Mouse (Mus musculus) CH12.LX (cell line): ENCODE data around the gene Zfyve21. TPM values are rescaled to one million over a fixed set of nuclear protein-coding genes. Genes with fewer than 3 reads are reported as not detected.

Experiments
- DNase-seq: peaks from one replicate; pipeline ENCODE4 v3.0.0-alpha.2; 2013; ENCODE audit errors: extremely low read depth
- H3K27ac ChIP-seq: 2 replicates; pipeline ENCODE4 v1.5.1; 2012; ENCODE audit warnings: low read depth, mild to moderate bottlenecking, control low read depth, moderate library complexity; ENCODE audit not compliant: insufficient read depth
- H3K27me3 ChIP-seq: replicated peaks from 2 replicates; pipeline ENCODE3; 2012; ENCODE audit warnings: inconsistent platforms
- H3K36me3 ChIP-seq, 2 experiments: replicated peaks in 1 of 2; 2 replicates each; pipeline versions ENCODE3 to v1.6.1; 2012; ENCODE audit warnings: inconsistent platforms in 1 of 2, low read length in 1 of 2, mild to moderate bottlenecking in 1 of 2, mixed read lengths in 1 of 2, moderate library complexity in 1 of 2; ENCODE audit not compliant: control insufficient read depth in 1 of 2, insufficient read depth in 1 of 2
- H3K4me1 ChIP-seq, 2 experiments: 2 replicates each; pipeline ENCODE4 v1.6.1; 2012; ENCODE audit warnings: inconsistent platforms in 1 of 2, moderate library complexity in 1 of 2; ENCODE audit not compliant: insufficient read depth in 2 of 2, control insufficient read depth in 1 of 2
- H3K4me2 ChIP-seq: 2 replicates; pipeline ENCODE4 v1.6.1; 2012; ENCODE audit warnings: low read depth, mild to moderate bottlenecking, control low read depth; ENCODE audit not compliant: poor library complexity, insufficient read depth, severe bottlenecking
- H3K4me3 ChIP-seq, 3 experiments: fragments of 150-350 bp in 1 of 3; sonication (generic) in 1 of 3; replicated peaks in 1 of 3; 2 replicates each; pipeline versions ENCODE3 to v1.5.1; 2011 to 2012; ENCODE audit warnings: low read depth in 2 of 3, low read length in 2 of 3, mild to moderate bottlenecking in 2 of 3, moderate library complexity in 2 of 3, control low read depth in 1 of 3, improper control_type of control experiment in 1 of 3, inconsistent platforms in 1 of 3, mixed read lengths in 1 of 3; ENCODE audit not compliant: poor library complexity in 1 of 3
- H3K79me2 ChIP-seq: replicated peaks from 2 replicates; pipeline ENCODE4 v1.6.1; 2012; ENCODE audit warnings: mild to moderate bottlenecking, moderate library complexity; ENCODE audit not compliant: control insufficient read depth, poor library complexity, insufficient read depth, severe bottlenecking; ENCODE audit errors: extremely low read depth
- H3K9ac ChIP-seq: 2 replicates; pipeline ENCODE4 v1.6.1; 2012; ENCODE audit warnings: low read depth, mild to moderate bottlenecking, control low read depth, moderate library complexity; ENCODE audit not compliant: insufficient read depth
- H3K9me3 ChIP-seq: replicated peaks from 2 replicates; pipeline ENCODE3; 2012; ENCODE audit warnings: low read length, inconsistent platforms, mixed read lengths
- BHLHE40 ChIP-seq: IDR thresholded peaks from 2 replicates; pipeline ENCODE4 v1.6.1; 2011; ENCODE audit warnings: mild to moderate bottlenecking, low read depth, low read length, improper control_type of control experiment
- CHD1 ChIP-seq: IDR thresholded peaks from 2 replicates; pipeline ENCODE4 v1.6.1; 2012; ENCODE audit warnings: low read depth, low read length, improper control_type of control experiment, inconsistent platforms
- CHD2 ChIP-seq: IDR thresholded peaks from 2 replicates; pipeline ENCODE4 v1.6.1; 2011; ENCODE audit warnings: low read length, improper control_type of control experiment
- CTCF ChIP-seq, 2 experiments: IDR thresholded peaks in 1 of 2; conservative IDR thresholded peaks in 1 of 2; 2 replicates each; pipeline ENCODE4 v1.5.1; 2011 to 2012; ENCODE audit warnings: low read depth in 2 of 2, low read length in 2 of 2, improper control_type of control experiment in 1 of 2, inconsistent platforms in 1 of 2, mild to moderate bottlenecking in 1 of 2, moderate library complexity in 1 of 2
- E2F4 ChIP-seq: IDR thresholded peaks from 2 replicates; pipeline ENCODE4 v1.6.1; 2011; ENCODE audit warnings: low read depth, low read length, improper control_type of control experiment; ENCODE audit not compliant: insufficient replicate concordance
- ELF1 ChIP-seq: IDR thresholded peaks from 2 replicates; pipeline ENCODE4 v1.6.1; 2014; ENCODE audit warnings: low read depth, mild to moderate bottlenecking, inconsistent platforms, low read length, improper control_type of control experiment
- EP300 ChIP-seq: IDR thresholded peaks from 2 replicates; pipeline ENCODE4 v1.6.1; 2011; ENCODE audit warnings: low read length, improper control_type of control experiment
- ETS1 ChIP-seq: conservative IDR thresholded peaks from 2 replicates; pipeline ENCODE4 v1.6.1; 2012; ENCODE audit warnings: low read depth, mild to moderate bottlenecking, inconsistent platforms, low read length, improper control_type of control experiment, moderate library complexity
- GABPA ChIP-seq: IDR thresholded peaks from 2 replicates; pipeline ENCODE4 v1.6.1; 2012; ENCODE audit warnings: low read depth, low read length, improper control_type of control experiment, inconsistent platforms; ENCODE audit not compliant: insufficient replicate concordance
- HCFC1 ChIP-seq: IDR thresholded peaks from 2 replicates; pipeline ENCODE4 v1.6.1; 2012; ENCODE audit warnings: low read depth, mild to moderate bottlenecking, inconsistent platforms, low read length, improper control_type of control experiment
- IRF4 ChIP-seq: IDR thresholded peaks from 2 replicates; pipeline ENCODE4 v1.6.1; 2014; ENCODE audit warnings: low read depth, mild to moderate bottlenecking, inconsistent platforms, low read length, improper control_type of control experiment
- JUN ChIP-seq: IDR thresholded peaks from 2 replicates; pipeline ENCODE4 v1.6.1; 2011; ENCODE audit warnings: low read depth, mild to moderate bottlenecking, low read length, improper control_type of control experiment, moderate library complexity; ENCODE audit not compliant: insufficient read depth
- JUND ChIP-seq: conservative IDR thresholded peaks from 2 replicates; pipeline ENCODE4 v1.6.1; 2011; ENCODE audit warnings: low read depth, low read length, improper control_type of control experiment
- KAT2A ChIP-seq: IDR thresholded peaks from 2 replicates; pipeline ENCODE4 v1.6.1; 2012; ENCODE audit warnings: low read length, improper control_type of control experiment, inconsistent platforms; ENCODE audit not compliant: insufficient replicate concordance
- MAFK ChIP-seq: IDR thresholded peaks from 2 replicates; pipeline ENCODE4 v1.6.1; 2011; ENCODE audit warnings: low read length, improper control_type of control experiment; ENCODE audit not compliant: insufficient replicate concordance
- MAX ChIP-seq: IDR thresholded peaks from 2 replicates; pipeline ENCODE4 v1.6.1; 2011; ENCODE audit warnings: low read length, improper control_type of control experiment
- MAZ ChIP-seq: IDR thresholded peaks from 2 replicates; pipeline ENCODE4 v1.6.1; 2012; ENCODE audit warnings: low read depth, mild to moderate bottlenecking, inconsistent platforms, low read length, improper control_type of control experiment, moderate library complexity
- MEF2A ChIP-seq: IDR thresholded peaks from 2 replicates; pipeline ENCODE4 v1.6.1; 2014; ENCODE audit warnings: low read depth, mild to moderate bottlenecking, inconsistent platforms, low read length, improper control_type of control experiment, borderline replicate concordance
- MXI1 ChIP-seq: IDR thresholded peaks from 2 replicates; pipeline ENCODE4 v1.6.1; 2011; ENCODE audit warnings: mild to moderate bottlenecking, low read depth, low read length, improper control_type of control experiment
- MYC ChIP-seq: IDR thresholded peaks from 2 replicates; pipeline ENCODE4 v1.6.1; 2011; ENCODE audit warnings: low read depth, mild to moderate bottlenecking, improper control_type of control experiment, low read length
- NELFE ChIP-seq: IDR thresholded peaks from 2 replicates; pipeline ENCODE4 v1.6.1; 2011; ENCODE audit warnings: low read depth, low read length, improper control_type of control experiment
- NRF1 ChIP-seq: IDR thresholded peaks from 2 replicates; pipeline ENCODE4 v1.6.1; 2014; ENCODE audit warnings: low read depth, mild to moderate bottlenecking, inconsistent platforms, low read length, improper control_type of control experiment, moderate library complexity
- PAX5 ChIP-seq: IDR thresholded peaks from 2 replicates; pipeline ENCODE4 v1.6.1; 2012; ENCODE audit warnings: low read length, inconsistent platforms, mixed read lengths
- POLR2A ChIP-seq: IDR thresholded peaks from 2 replicates; pipeline ENCODE4 v1.6.1; 2011; ENCODE audit warnings: low read depth, mild to moderate bottlenecking, improper control_type of control experiment, low read length
- POLR2AphosphoS2 ChIP-seq: IDR thresholded peaks from 2 replicates; pipeline ENCODE4 v1.6.1; 2011; ENCODE audit warnings: low read depth, low read length, improper control_type of control experiment
- RAD21 ChIP-seq: IDR thresholded peaks from 2 replicates; pipeline ENCODE4 v1.6.1; 2011; ENCODE audit warnings: low read depth, mild to moderate bottlenecking, low read length, improper control_type of control experiment, moderate library complexity
- RCOR1 ChIP-seq: conservative IDR thresholded peaks from 2 replicates; pipeline ENCODE4 v1.6.1; 2012; ENCODE audit warnings: low read depth, mild to moderate bottlenecking, inconsistent platforms, low read length, improper control_type of control experiment
- SIN3A ChIP-seq: IDR thresholded peaks from 2 replicates; pipeline ENCODE4 v1.6.1; 2012; ENCODE audit warnings: low read length, improper control_type of control experiment, inconsistent platforms
- SMC3 ChIP-seq: IDR thresholded peaks from 2 replicates; pipeline ENCODE4 v1.6.1; 2011; ENCODE audit warnings: low read depth, low read length, improper control_type of control experiment
- TBP ChIP-seq: conservative IDR thresholded peaks from 2 replicates; pipeline ENCODE4 v1.6.1; 2011; ENCODE audit warnings: low read depth, low read length, improper control_type of control experiment
- TCF12 ChIP-seq: IDR thresholded peaks from 2 replicates; pipeline ENCODE4 v1.6.1; 2014; ENCODE audit warnings: low read depth, mild to moderate bottlenecking, inconsistent platforms, low read length, improper control_type of control experiment
- UBTF ChIP-seq: IDR thresholded peaks from 2 replicates; pipeline ENCODE4 v1.6.1; 2012; ENCODE audit warnings: low read depth, mild to moderate bottlenecking, inconsistent platforms, low read length, improper control_type of control experiment, moderate library complexity
- USF2 ChIP-seq: conservative IDR thresholded peaks from 2 replicates; pipeline ENCODE4 v1.6.1; 2011; ENCODE audit warnings: low read depth, low read length, improper control_type of control experiment
- ZKSCAN1 ChIP-seq: IDR thresholded peaks from 2 replicates; pipeline ENCODE4 v1.6.1; 2012; ENCODE audit warnings: low read depth, inconsistent platforms, low read length, improper control_type of control experiment, borderline replicate concordance
- ZMIZ1 ChIP-seq: IDR thresholded peaks from 2 replicates; pipeline ENCODE4 v1.6.1; 2012; ENCODE audit warnings: low read depth, mild to moderate bottlenecking, inconsistent platforms, low read length, improper control_type of control experiment
- ZNF384 ChIP-seq: IDR thresholded peaks from 2 replicates; pipeline ENCODE4 v1.6.1; 2012; ENCODE audit warnings: low read depth, low read length, improper control_type of control experiment, inconsistent platforms
- dilution Hi-C: fragments of 300-500 bp; cut with MboI; formaldehyde crosslinking; loops from 2 replicates; pipeline ENCODE4 v1.14.3; 2020; ENCODE audit warnings: low sequenced_read_pairs; ENCODE audit not compliant: extremely low pct_unique_long_range_greater_than_20kb, extremely low pct_ligation_motif_present
- in situ Hi-C: fragments of 300-500 bp; cut with MboI; formaldehyde crosslinking; loops from 3 replicates; pipeline ENCODE4 v1.14.3; 2019; ENCODE audit warnings: low sequenced_read_pairs, low pct_ligation_motif_present, low pct_unique_long_range_greater_than_20kb, mixed read lengths
- polyA plus RNA-seq: library from polyadenylated mRNA; unstranded; fragments of >175 nt; gene quantifications from 2 replicates; pipeline ENCODE4 v1.2.1, GENCODE M21; 2012; ENCODE audit warnings: low read depth; ENCODE audit not compliant: insufficient read length
- total RNA-seq, 2 experiments: library from RNA; depleted of rRNA; stranded (reverse); fragments of 300-350 nt in 1 of 2; fragments of >200 nt in 1 of 2; gene quantifications; 2 replicates each; pipeline ENCODE4 v1.2.3; 2012 to 2014

Zfyve21 gene
- total and polyA plus RNA-seq, 3 experiments: 4.1 to 8.4 (median 7.6) TPM

DNA sequence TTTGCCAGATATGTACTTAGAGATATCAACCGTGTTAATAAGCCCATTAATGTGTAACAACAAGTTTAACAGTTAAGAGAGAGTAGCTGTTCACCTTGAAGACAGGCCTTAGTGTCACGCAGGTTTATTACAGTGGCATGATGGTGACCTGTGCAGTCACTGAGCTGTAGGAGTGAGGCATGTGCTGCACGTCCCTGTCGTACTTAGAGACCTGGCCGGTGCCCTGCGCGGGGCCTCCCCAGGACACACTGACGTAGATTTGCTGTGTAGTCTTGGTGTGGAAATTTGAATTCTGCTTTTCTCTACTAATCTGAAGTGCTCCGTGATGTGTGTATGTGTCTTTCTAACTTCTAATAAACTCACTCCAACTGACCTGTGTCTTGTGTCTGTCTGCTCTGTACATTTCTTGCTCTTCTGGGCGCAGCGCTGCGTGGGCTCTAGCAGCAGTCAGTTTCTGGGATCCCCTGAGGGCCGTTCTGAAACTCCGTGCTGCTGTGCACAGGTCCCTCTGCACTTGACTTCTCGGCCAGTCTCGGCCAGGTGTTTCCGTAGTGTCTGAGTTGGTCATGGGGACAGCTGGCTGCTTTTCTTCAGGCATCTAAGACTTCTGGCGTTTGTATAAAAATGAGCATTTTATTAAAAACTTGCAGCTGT is 19.3 kb upstream of the Zfyve21 start:
- Histone ChIP-seq H3K9me3 (no peaks in the 10 kb centered on the region), H3K4me3 (peak overlapping the region in 1 of 3 experiments; percentile 19), H3K27me3 (no peaks in the 10 kb centered on the region), H3K79me2 (no peaks in the 10 kb centered on the region; the same call in 1 of the 2 replicates), H3K4me1 (peaks cover 31 to 84% of the 10 kb centered on the region in 2 experiments), H3K4me2 (peak overlapping the region; percentile 24), H3K27ac (peak overlapping the region; percentile 83), H3K9ac (no peak overlapping the region), H3K36me3 (peaks cover 41 to 85% of the 10 kb centered on the region in 2 experiments)
- TF ChIP-seq HCFC1: no peak
- TF ChIP-seq TBP: no peak
- TF ChIP-seq NRF1: no peak; the same call in 1 of the 2 replicates
- no peak for TF ChIP-seq GABPA
- no peak for TF ChIP-seq KAT2A
- TF ChIP-seq RCOR1: peak; percentile 81; the same call in 1 of the 2 replicates
- TF ChIP-seq CTCF (conservative IDR thresholded peaks at IDR 0.05 in 1 of 2, IDR thresholded peaks at IDR 0.05 in 1 of 2; ENCODE audit: low read depth in 2 of 2, low read length in 2 of 2): no peak
- peak; percentile 98 for TF ChIP-seq TCF12
- TF ChIP-seq E2F4: no peak
- no peak for TF ChIP-seq USF2
- peak; percentile 86 for TF ChIP-seq BHLHE40
- TF ChIP-seq MAX: peak; percentile 77; the same call in 1 of the 2 replicates
- peak; percentile 93 for TF ChIP-seq MXI1
- TF ChIP-seq JUN: no peak
- TF ChIP-seq IRF4: peak; percentile 89
- no peak; the same call in 1 of the 2 replicates for TF ChIP-seq UBTF
- TF ChIP-seq ETS1: peak; percentile 90
- peak; percentile 72; the same call in 1 of the 2 replicates for TF ChIP-seq CHD2
- no peak; the same call in 1 of the 2 replicates for TF ChIP-seq MAZ
- TF ChIP-seq SIN3A: peak; percentile 53; the same call in 1 of the 2 replicates
- 0 out of 2 replicates have a peak, but pooled peaks have one; percentile 0 for TF ChIP-seq ELF1
- TF ChIP-seq RAD21: no peak; the same call in none of the 2 replicates
- 0 out of 2 replicates have a peak, but pooled peaks have one; percentile 39 for TF ChIP-seq MAFK
- peak; percentile 31; the same call in 1 of the 2 replicates for TF ChIP-seq POLR2A
- TF ChIP-seq MYC: peak; percentile 60
- TF ChIP-seq JUND: no peak
- TF ChIP-seq ZKSCAN1: no peak
- TF ChIP-seq MEF2A: peak; percentile 65
- no peak for TF ChIP-seq ZMIZ1
- TF ChIP-seq SMC3: 0 out of 2 replicates have a peak, but pooled peaks have one; percentile 14
- peak; percentile 77; the same call in 1 of the 2 replicates for TF ChIP-seq CHD1
- no peak for TF ChIP-seq POLR2AphosphoS2
- TF ChIP-seq PAX5: no peak
- TF ChIP-seq ZNF384: no peak
- peak; percentile 87 for TF ChIP-seq EP300
- no peak; the same call in 1 of the 2 replicates for TF ChIP-seq NELFE
- DNase-seq: peak; percentile 76
- dilution Hi-C loops: no loop called here
- in situ Hi-C loops: loop anchor here (5.0 kb wide), 1 partner anchor 43 kb away; no protein-coding TSS in a partner anchor
